Mouse (Mus musculus) frontal cortex, adult 2 months (tissue): Measurements from ENCODE around the gene Ttll1. TPM values are rescaled to one million over a fixed set of nuclear protein-coding genes. Genes with fewer than 3 reads are reported as not detected.

ENCODE experiments used
- DNase-seq, 2 experiments: peaks; one replicate each; pipeline ENCODE4 v3.0.0; 2022; ENCODE audit warnings: low spot score in 1 of 2; ENCODE audit errors: extremely low spot score in 1 of 2
- polyA plus RNA-seq: library from polyadenylated mRNA; depleted of rRNA; stranded (reverse); fragments of >200 nt; gene quantifications from 2 replicates; pipeline ENCODE4 v1.2.3, GENCODE M21; 2012

Gene Ttll1
- polyA plus RNA-seq, 1 experiment = 52.9 TPM

- peak in 1 of 2 experiments; percentile 24 for DNase-seq
Observed at GRCm38 (mm10) chr15:83487477-83488115, 23.1 kb downstream of the Ttll1 start.

DNA sequence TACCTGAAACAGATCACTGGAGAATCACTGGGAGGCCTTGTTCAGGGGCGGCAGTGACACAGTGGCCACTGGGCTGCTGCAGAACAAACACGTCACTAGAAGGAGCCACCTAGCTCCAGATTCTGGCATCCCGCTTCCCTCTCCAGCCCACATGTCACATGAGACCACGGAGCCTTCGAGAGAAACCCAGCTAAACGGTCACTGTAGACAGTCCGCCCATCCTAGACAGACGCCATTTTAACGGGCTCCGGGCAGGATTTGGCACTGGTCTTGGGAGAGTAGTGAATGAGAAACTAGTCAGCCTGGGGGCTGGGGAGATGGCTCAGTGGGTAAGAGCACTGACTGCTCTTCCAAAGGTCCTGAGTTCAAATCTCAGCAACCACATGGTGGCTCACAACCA lies 26.4 kb downstream of the Ttll1 start:
- no peak for DNase-seq

GRCm38 (mm10) chr15:83483482-83483881 lies 27.2 kb downstream of the Ttll1 start:
- DNase-seq = peak in 1 of 2 experiments; percentile 28

GRCm38 (mm10) chr15:83482645-83483224 lies 28.0 kb downstream of the Ttll1 start:
- DNase-seq = no peak

DNA sequence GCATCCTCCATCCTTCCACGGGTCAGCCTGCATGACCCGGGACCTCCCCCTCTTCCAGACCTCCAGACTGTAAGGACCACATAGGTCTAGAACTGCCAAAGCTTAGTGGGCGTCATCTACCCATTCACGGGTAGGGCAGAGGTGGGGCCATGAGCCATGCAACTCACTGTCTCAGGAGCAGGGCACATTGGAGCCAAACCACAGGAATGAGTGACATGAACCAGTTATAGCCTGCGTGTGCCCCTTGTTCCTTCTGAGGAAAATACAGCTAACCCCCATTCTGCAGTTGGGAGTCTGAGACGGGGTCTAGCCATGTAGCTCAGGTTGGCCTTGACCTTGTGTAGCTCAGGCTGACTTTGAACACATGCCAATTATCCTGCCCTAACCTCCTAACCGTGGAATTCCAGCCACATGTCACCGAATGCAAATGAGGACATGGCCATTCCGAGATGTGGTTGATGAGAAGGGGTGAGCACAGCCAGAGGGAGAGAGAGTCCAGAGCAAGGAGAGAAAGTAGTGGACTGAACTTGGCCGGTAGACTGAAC lies 29.4 kb downstream of the Ttll1 start:
- no peak for DNase-seq

- DNase-seq = no peak
Observed at GRCm38 (mm10) chr15:83479818-83480217, 30.9 kb downstream of the Ttll1 start.

GRCm38 (mm10) chr15:83478096-83478495 lies 32.6 kb downstream of the Ttll1 start:
- DNase-seq = no peak

DNA sequence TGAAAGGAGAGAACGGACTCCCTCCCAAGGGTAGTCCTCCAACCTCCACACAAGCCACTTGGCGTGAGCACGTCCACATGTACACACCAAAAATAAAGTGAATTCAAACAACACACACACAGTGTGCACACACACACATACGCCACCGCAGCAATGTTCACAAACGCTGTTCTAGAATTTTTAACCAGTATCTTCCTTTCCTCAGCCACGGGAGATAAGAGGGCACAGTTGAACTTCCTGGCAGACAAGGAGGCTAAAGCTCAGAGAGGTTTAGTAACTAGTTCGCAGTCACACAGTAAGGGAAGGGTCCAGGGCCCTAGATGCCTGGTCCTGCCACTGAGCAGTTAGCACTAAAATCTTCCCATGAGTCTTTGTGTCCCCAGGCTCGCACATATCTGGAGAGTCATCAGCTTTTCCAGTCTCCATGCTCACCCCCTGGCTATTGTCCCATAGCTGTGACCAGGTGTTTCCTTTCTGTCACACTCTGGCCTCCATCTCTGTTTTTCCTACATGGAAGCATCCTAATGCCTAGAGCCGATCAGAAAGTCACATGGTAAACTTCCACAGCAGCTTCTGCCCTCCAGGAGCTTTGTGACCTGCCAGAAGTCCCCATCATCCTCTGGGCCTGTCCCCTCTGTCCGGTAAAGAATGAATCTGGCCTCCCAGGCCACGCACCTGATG lies 34.0 kb downstream of the Ttll1 start:
- no peak for DNase-seq

- DNase-seq = no peak
Observed at GRCm38 (mm10) chr15:83474466-83474836, 36.2 kb downstream of the Ttll1 start.

DNA sequence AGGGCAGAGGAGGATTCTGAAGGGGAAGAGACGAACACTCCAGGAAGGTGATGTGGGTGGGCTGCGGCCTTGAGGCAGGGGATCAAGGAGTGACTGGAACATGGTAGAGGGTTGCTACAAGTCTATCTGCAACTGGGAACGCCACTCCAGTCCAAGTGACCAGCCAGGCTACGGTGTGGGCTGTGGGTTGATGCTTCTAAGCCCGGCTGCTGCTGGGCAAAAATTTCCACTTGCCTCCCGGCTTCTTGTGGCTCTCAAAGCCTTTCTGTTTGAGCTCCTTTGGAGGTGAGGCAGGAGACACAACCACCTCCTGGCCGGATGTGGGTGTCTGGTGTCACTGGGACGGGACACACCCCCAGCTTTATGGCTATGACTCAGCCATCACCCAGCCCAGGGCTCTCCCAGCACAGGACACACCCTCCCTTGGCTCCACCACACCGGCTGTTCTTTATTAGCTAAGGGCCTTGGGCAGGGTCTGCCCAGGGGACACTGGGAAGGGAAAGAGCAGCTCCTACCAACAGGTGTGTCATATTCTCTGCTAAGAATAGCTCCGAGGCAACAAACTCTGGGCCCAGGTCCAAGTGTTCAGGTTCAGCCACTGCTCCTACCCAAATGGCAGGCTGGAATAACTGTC lies 36.7 kb downstream of the Ttll1 start:
- no peak for DNase-seq

GRCm38 (mm10) chr15:83473251-83473650 lies 37.4 kb downstream of the Ttll1 start:
- no peak for DNase-seq

GRCm38 (mm10) chr15:83471476-83471875 lies 39.2 kb downstream of the Ttll1 start:
- DNase-seq = no peak

GRCm38 (mm10) chr15:83470443-83470842 lies 40.2 kb downstream of the Ttll1 start:
- DNase-seq = no peak

DNA sequence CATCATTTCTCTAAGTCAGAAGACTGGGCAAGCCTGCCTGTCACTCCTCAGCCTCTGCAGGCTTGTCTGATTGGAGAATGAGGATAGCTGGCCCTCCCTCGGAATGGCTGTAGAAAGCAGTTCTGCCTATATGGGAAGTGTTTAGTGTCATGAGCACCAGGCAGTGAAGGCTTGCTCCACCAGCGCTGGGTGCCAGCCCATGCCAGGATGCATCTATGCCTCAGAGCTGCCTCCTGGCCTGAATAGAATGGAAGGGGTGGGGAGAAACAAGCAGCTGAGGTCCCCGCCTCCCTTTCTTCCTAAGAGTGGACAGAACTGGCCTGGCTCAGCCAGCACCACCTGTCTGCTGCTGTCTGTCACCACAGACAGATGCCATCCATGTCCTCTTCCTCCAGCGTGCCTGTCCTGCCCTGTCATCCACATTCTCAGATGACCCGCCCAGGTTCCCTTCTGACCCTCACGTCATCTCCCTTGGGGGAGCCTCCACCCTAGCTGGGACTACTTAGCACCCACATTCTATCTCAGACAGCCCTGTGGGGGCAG lies 41.3 kb downstream of the Ttll1 start:
- DNase-seq = no peak

DNA sequence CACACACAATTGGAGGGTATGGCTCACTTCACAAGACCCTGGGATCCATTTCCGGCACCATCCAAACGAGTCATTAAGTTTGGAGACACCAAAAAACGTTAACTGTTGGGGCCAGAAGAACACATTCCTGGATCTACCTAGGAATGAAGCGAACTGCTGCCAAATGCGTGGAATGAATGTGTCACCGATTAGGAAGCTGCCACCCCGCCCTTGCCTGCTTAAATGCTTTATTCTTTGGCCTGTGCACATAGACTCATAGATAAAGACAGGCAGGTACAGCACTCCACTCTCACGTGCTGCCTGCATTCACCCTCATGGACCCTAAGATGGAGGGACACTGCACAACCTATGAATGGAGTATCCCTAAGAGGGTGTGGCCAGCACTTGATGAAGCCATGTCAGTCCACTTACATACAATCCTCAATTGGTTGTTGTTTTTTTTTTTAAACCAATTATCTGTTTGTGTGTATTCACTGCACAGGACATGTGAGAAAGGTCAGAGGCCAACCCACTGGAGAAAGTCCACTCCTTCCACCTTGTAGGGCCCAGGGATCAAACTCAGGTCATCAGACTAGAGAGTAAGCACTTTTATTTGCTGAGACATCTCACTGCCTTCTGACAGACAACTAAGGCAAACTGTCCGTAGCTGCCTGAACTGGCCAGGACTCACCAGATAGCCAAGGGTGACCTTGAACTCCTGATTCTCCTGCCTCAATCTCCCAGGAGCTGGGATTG lies 43.3 kb downstream of the Ttll1 start:
- DNase-seq = no peak

GRCm38 (mm10) chr15:83466331-83466730 lies 44.4 kb downstream of the Ttll1 start:
- DNase-seq = no peak

DNA sequence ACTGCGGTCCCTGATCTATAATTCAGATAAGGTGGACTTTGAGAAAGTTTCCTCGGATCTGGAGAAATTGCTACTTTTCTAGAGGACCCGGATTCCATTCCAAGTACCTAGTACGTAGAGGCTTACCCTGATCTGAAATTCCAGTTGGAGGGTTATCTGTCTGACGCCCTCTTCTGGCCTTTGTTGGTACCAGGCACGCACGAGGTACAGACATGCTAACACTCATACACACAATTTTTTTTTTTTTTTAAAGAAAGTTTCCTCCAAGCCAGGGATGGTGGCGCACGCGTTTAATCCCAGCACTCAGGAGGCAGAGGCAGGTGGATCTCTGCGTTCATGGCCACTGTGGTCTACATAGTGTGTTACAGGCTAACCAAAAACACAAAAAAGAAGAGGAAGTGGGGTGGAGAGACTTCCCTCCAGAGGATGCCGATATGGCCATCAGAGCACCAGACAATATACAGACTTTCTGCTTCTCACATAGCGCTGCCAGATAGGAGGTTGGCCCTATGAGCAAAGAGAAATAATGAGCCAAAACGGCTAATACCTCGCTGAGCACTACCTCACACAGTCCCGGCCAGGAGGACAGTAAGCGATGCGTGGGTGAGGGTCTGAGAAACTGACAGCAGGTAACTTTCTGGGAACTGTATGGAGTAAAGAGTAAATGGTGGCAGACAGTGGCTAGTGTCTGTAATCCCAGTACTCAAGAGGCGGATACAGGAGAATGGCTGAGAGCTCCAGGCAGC lies 45.6 kb downstream of the Ttll1 start:
- no peak for DNase-seq

DNA sequence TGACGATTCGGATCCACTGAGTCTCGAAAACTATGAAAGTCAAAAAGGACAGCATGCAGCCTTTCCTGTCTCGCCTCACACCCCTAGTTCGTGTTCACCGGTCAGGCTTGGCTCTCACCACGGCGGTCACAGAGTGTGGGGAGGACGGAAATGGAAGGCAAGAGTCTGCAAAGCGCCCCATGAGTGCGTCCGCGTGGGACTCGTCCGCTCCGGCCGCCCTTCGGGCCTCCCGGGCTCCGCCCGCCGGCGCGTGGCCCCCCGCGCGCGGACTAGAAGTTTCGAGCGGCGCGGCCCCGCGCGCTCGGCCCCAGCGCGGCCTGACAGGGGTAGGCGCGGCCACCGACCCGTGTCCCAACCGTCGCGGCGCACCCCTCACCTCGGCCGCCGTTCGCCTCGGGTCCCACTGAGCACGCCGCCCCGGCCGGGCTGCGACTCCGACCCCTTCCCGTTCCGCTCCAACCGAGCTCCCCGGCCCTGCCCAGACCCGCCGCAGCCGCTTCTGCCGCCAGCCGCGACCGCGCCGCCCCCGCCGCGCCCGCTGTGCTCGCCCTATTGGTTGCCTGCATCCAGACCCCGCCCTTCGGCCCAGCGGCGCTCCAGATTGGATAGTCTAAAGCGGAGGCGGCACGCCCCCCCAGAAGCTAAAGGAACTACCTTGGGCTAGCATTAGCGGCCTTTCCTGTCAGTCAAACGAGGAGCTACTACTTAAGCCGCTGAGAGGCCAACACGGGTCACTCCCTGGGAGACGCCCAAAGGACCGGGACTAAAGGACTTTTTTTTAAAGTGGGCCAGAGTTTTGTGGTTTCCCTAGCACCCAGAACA lies 46.4 kb downstream of the Ttll1 start, which contains the start of gene Pacsin2:
Pacsin2 (minus strand) TSS at position 524 of the 822 bp plus-strand sequence.
- DNase-seq = peak; percentile 94 to 97
